Mouse (Mus musculus): ENCODE measurements around the gene Zfp771.

GRCm38 (mm10) chr7:127207374-127208294, 36.4 kb upstream of the Zfp771 start:
- TF ChIP-seq CTCF (IDR thresholded peaks at IDR 0.05; ENCODE audit: low read depth) (no peak), EP300 (IDR thresholded peaks at IDR 0.05; ENCODE audit: low read depth) (no peak)
